Mouse (Mus musculus) lung, postnatal 0 days (tissue): ENCODE measurements around the gene Gucy2e. TPM values are rescaled to one million over a fixed set of nuclear protein-coding genes. Genes with fewer than 3 reads are reported as not detected.

Experiments used
- ATAC-seq: fragments of 200-750 bp; cut with Nextera tagmentation; 2 replicates; pipeline ENCODE4 v1.8.0; 2017; ENCODE audit warnings: moderate library complexity
- DNase-seq: peaks from one replicate; pipeline ENCODE4 v3.0.0-alpha.2; 2016; ENCODE audit warnings: low spot score
- H3K27ac ChIP-seq: fragments of 300-500 bp; sonication (generic); 2 replicates; pipeline ENCODE4 v1.5.1; 2014; ENCODE audit warnings: antibody characterized with exemption, mild to moderate bottlenecking, low read length, mixed read lengths
- H3K27me3 ChIP-seq: fragments of 300-500 bp; sonication (generic); replicated peaks from 2 replicates; pipeline ENCODE4 v1.6.1; 2014; ENCODE audit warnings: low read length, mixed read lengths; ENCODE audit not compliant: insufficient read depth
- H3K36me3 ChIP-seq: fragments of 300-500 bp; sonication (generic); 2 replicates; pipeline ENCODE4 v1.6.1; 2014; ENCODE audit warnings: low read length, mixed read lengths; ENCODE audit not compliant: insufficient read depth
- H3K4me1 ChIP-seq: fragments of 300-500 bp; sonication (generic); 2 replicates; pipeline ENCODE4 v1.6.1; 2014; ENCODE audit warnings: antibody characterized with exemption, low read depth, low read length, mixed read lengths; ENCODE audit not compliant: insufficient read depth
- H3K4me2 ChIP-seq: fragments of 300-500 bp; sonication (generic); replicated peaks from 2 replicates; pipeline ENCODE4 v1.6.1; 2014; ENCODE audit warnings: low read depth, mild to moderate bottlenecking, low read length, moderate library complexity, mixed read lengths
- H3K4me3 ChIP-seq: fragments of 300-500 bp; sonication (generic); 2 replicates; pipeline ENCODE4 v1.5.1; 2014; ENCODE audit warnings: low read depth, low read length
- H3K9ac ChIP-seq: fragments of 300-500 bp; sonication (generic); replicated peaks from 2 replicates; pipeline ENCODE4 v1.6.1; 2014; ENCODE audit warnings: low read depth, mild to moderate bottlenecking
- H3K9me3 ChIP-seq: fragments of 300-500 bp; sonication (generic); 2 replicates; pipeline ENCODE4 v1.6.1; 2016; ENCODE audit warnings: low read length, mixed read lengths
- CTCF ChIP-seq: IDR thresholded peaks from 2 replicates; pipeline ENCODE4 v1.5.1; 2016; ENCODE audit warnings: antibody characterized with exemption, mild to moderate bottlenecking
- EP300 ChIP-seq: IDR thresholded peaks from 2 replicates; pipeline ENCODE4 v1.6.1; 2016; ENCODE audit warnings: antibody characterized with exemption, mild to moderate bottlenecking, control low read depth
- WGBS: fragments of 180-500 bp; shearing (Covaris S2); extraction: QIAGEN DNeasy Blood & Tissue Kit; methylation state at CpG from one replicate; pipeline ENCODE4 v1.1.7; 2014; 5-methylcytosine and 5-hydroxymethylcytosine counted together
- polyA plus RNA-seq: library from polyadenylated mRNA; unstranded; fragments of >200 nt; fragmentation: Nextera tagmentation; extraction: Ambion mirVana; gene quantifications from 2 replicates; pipeline ENCODE4 v1.2.1, GENCODE M21; 2015

Gene Gucy2e
- polyA plus RNA-seq, 1 experiment from 2014 or later = 0.04 TPM

DNA sequence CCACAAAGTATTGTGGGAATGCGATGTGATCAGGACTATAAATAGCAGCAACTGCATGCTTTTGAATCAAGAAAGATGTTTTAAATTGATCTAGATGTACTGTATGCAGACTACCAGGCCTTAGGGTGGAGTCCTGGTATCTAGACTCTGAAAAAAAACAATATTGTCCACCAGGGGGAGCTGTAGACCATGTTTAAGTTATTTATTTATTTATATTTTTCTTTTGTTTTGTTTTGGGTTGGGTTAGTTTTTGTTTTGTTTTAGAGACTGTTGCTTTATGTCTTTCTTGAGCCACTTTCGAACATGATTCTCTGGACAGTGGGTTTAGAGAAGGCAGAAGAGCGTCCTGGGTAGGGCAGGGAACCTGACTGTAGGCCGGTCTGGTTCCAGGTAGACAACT lies 21.0 kb upstream of the Gucy2e start:
- Histone ChIP-seq H3K4me2 (no peak overlapping the region), H3K9ac (no peak overlapping the region), H3K9me3 (no peaks in the 10 kb centered on the region), H3K27ac (no peak overlapping the region), H3K27me3 (no peaks in the 10 kb centered on the region), H3K4me1 (no peaks in the 10 kb centered on the region), H3K4me3 (no peak overlapping the region), H3K36me3 (no peaks in the 10 kb centered on the region)
- ATAC-seq (peak; percentile 57), DNase-seq (peak; percentile 79)
- WGBS = 45% methylated on average over 4 of the region's 4 CpGs
- TF ChIP-seq CTCF = peak; percentile 64
- TF ChIP-seq EP300 = 0 out of 2 replicates have a peak, but pooled peaks have one; percentile 28

DNA sequence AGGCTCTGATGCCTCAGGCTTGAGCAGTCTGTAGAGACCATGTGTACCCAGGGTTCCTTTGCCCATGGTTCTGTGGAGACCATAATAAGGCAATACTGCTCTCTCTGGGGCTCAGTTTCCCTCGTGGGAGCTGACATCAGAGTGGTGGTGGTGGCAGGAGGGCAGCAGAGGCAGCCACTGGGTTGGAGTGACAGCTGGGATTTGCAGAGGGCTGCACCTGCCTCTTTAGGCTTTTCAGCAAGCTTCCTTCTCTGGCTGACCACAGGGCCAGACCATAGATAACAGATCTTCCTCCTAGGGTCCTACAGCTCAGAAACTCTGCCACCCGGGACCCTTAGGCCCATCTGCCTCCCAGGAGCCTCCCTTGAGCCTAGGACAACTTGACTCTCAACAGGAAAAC lies 20.2 kb upstream of the Gucy2e start:
- WGBS = 71% methylated on average over 2 of the region's 2 CpGs
- no peak for DNase-seq
- Histone ChIP-seq H3K36me3 (no peaks in the 10 kb centered on the region), H3K27me3 (no peaks in the 10 kb centered on the region), H3K9ac (no peak overlapping the region), H3K4me1 (no peaks in the 10 kb centered on the region), H3K4me2 (no peak overlapping the region), H3K9me3 (no peaks in the 10 kb centered on the region), H3K27ac (no peak overlapping the region), H3K4me3 (no peak overlapping the region)
- TF ChIP-seq EP300 (no peak), CTCF (no peak)
- no peak for ATAC-seq

DNA sequence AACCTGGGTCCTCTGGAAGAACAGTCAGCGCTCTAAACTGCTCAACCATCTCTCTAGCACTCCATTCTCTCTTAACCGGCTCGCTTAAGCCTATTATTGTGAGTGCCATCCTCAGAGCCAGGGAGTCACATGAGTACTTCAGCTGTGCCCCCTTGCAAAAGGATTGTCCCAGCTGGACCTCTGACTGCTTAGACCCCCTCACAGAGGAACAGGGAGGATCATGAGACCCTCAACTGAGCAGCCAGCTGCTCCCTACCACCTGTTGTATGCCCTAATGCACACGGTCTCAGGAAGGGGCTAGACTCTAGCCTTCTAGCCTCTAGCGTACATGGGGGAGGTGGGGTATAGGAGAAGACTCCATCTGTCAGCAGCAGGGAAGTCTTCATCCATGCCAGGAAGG lies 18.0 kb upstream of the Gucy2e start:
- no peaks in the 10 kb centered on the region for H3K36me3 ChIP-seq
- no peak for TF ChIP-seq CTCF
- TF ChIP-seq EP300 = no peak
- H3K4me2 ChIP-seq = no peak overlapping the region
- H3K27ac ChIP-seq = no peak overlapping the region
- no peaks in the 10 kb centered on the region for H3K9me3 ChIP-seq
- H3K27me3 ChIP-seq = no peaks in the 10 kb centered on the region
- H3K9ac ChIP-seq = no peak overlapping the region
- WGBS = 75% methylated on average over 5 of the region's 5 CpGs
- no peaks in the 10 kb centered on the region for H3K4me1 ChIP-seq
- DNase-seq (no peak), ATAC-seq (no peak)
- no peak overlapping the region for H3K4me3 ChIP-seq

DNA sequence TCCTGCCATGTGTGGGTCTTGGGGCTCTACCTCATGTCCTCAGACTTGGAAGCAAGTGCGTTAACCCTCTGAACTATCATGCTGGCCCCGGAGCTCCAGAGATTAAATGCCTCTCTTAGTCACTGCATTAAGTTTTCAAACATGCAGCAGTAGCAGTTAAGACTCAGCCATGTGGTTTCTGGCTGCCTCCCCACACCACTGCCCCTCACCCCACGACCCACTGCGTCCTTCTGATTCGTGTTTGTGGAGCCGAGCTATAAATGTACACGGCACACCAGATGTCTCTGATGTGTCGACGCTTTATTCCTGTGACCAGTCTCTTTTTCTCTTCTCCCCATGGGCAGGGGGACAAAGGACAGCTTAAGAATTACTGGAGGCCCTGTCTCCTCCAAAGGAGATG lies 16.3 kb upstream of the Gucy2e start:
- peak; percentile 45 for DNase-seq
- H3K36me3 ChIP-seq = no peaks in the 10 kb centered on the region
- no peaks in the 10 kb centered on the region for H3K9me3 ChIP-seq
- no peak overlapping the region for H3K4me3 ChIP-seq
- H3K4me2 ChIP-seq = no peak overlapping the region
- H3K27me3 ChIP-seq = no peaks in the 10 kb centered on the region
- peak; percentile 57 for ATAC-seq
- no peak overlapping the region for H3K27ac ChIP-seq
- H3K4me1 ChIP-seq = no peaks in the 10 kb centered on the region
- no peak overlapping the region for H3K9ac ChIP-seq
- TF ChIP-seq EP300 (no peak), CTCF (no peak)
- WGBS = 44% methylated on average over 9 of the region's 9 CpGs

DNA sequence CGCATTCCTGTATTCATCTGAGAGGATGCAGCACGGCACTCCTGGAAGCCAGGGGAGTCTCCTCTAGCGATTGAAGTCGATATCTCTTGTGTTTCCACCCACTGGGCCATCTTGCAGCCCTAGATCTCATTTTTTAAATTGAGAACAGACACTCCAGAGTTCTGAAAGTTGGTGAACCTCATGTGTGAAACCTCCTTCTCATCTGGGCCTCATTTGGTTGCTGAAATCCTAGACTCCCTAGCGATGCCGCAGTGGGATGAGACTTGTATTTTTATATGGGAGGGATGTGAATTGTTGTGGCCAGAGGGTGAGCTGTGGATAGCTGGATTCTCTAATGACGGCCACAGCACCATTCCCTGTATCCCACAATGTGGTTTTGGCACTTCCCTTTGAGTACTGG lies 15.1 kb upstream of the Gucy2e start:
- TF ChIP-seq EP300 = no peak
- TF ChIP-seq CTCF = no peak
- no peaks in the 10 kb centered on the region for H3K4me1 ChIP-seq
- no peaks in the 10 kb centered on the region for H3K27me3 ChIP-seq
- H3K36me3 ChIP-seq = no peaks in the 10 kb centered on the region
- H3K27ac ChIP-seq = no peak overlapping the region
- no peaks in the 10 kb centered on the region for H3K9me3 ChIP-seq
- DNase-seq (no peak), ATAC-seq (no peak)
- no peak overlapping the region for H3K9ac ChIP-seq
- no peak overlapping the region for H3K4me3 ChIP-seq
- 76% methylated on average over 7 of the region's 7 CpGs for WGBS
- no peak overlapping the region for H3K4me2 ChIP-seq

DNA sequence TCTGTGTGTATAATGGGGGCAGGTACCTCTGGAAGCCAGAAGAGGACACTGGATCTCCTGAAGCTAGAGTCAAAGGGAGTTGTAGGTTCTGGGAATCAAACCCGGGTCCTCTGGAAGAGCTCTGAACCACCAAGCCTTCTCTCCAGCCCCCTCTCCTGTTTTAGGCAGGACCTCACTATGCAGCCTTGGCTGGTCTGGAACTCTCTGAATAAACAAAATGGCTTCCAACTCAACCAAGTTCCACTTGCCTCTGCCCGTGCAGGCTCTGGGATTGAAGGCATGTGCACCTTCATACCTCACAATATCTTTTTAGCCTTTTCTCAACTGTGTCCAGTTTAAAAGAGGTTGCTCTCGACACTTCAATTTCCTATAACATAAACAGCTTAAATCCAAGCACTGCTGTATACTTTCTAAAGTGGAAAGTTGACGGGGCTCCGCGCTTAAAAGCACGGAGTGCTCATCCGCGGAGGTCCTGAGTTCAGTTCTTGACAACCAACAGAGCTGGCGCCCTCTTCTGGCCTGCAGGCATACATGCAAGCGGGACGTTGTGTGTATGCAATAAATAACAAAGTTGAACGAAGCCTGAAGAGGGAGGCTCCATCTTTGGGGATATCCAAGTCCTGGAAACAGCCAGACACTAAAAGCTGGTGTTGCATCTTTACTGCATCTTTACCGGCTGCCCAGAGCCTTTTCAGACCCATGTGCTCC lies 14.5 kb upstream of the Gucy2e start:
- Histone ChIP-seq H3K36me3 (no peaks in the 10 kb centered on the region), H3K4me2 (no peak overlapping the region), H3K27me3 (no peaks in the 10 kb centered on the region), H3K4me1 (no peaks in the 10 kb centered on the region), H3K9ac (no peak overlapping the region), H3K4me3 (no peak overlapping the region), H3K9me3 (no peaks in the 10 kb centered on the region), H3K27ac (no peak overlapping the region)
- DNase-seq (no peak), ATAC-seq (no peak)
- 56% methylated on average over 14 of the region's 14 CpGs for WGBS
- TF ChIP-seq EP300 (no peak), CTCF (peak; percentile 50)
